Mouse (Mus musculus) left cerebral cortex, adult 8-10 months (tissue): ENCODE measurements around the gene P2ry12. TPM values are rescaled to one million over a fixed set of nuclear protein-coding genes. Genes with fewer than 3 reads are reported as not detected.

Experiments
- DNase-seq, 2 experiments: peaks; one replicate each; pipeline ENCODE4 v3.0.0; 2022; ENCODE audit warnings: low spot score in 2 of 2
- total RNA-seq, 4 experiments: library from RNA; stranded (reverse); gene quantifications; 2 replicates each; pipeline ENCODE4 v1.2.4; 2022

Gene P2ry12
- 10 to 100 TPM; 45.9 to 75.5 (median 56.3) TPM for total RNA-seq

- DNase-seq = no peak
Measured at GRCm38 (mm10) chr3:59262704-59263103, at the start of gene P2ry12. P2ry12 (minus strand) TSS chr3:59262871.

GRCm38 (mm10) chr3:59305518-59305917 lies 42.8 kb upstream of the P2ry12 start:
- no peak for DNase-seq

GRCm38 (mm10) chr3:59304944-59305343 lies 42.3 kb upstream of the P2ry12 start:
- DNase-seq = no peak

GRCm38 (mm10) chr3:59297653-59298052 lies 35.0 kb upstream of the P2ry12 start:
- no peak for DNase-seq

GRCm38 (mm10) chr3:59296563-59297130 lies 34.0 kb upstream of the P2ry12 start:
- no peak for DNase-seq

GRCm38 (mm10) chr3:59295699-59296562 lies 33.3 kb upstream of the P2ry12 start:
- no peak for DNase-seq

- DNase-seq = no peak
Measured at GRCm38 (mm10) chr3:59293437-59294199, 30.9 kb upstream of the P2ry12 start.

- DNase-seq = no peak
Measured at GRCm38 (mm10) chr3:59290551-59290950, 27.9 kb upstream of the P2ry12 start.

GRCm38 (mm10) chr3:59278620-59279019 lies 15.9 kb upstream of the P2ry12 start:
- DNase-seq = no peak

GRCm38 (mm10) chr3:59278254-59278533 lies 15.5 kb upstream of the P2ry12 start:
- no peak for DNase-seq

- no peak for DNase-seq
Measured at GRCm38 (mm10) chr3:59277502-59278253, 15.0 kb upstream of the P2ry12 start.

- no peak for DNase-seq
Measured at GRCm38 (mm10) chr3:59270811-59271210, 8.1 kb upstream of the P2ry12 start.

GRCm38 (mm10) chr3:59263988-59264387 lies 1.3 kb upstream of the P2ry12 start:
- no peak for DNase-seq

GRCm38 (mm10) chr3:59263417-59263816 lies 746 bp upstream of the P2ry12 start:
- DNase-seq = no peak

GRCm38 (mm10) chr3:59261709-59262472 lies 780 bp downstream of the P2ry12 start:
- no peak for DNase-seq

GRCm38 (mm10) chr3:59260745-59261144 lies 1.9 kb downstream of the P2ry12 start:
- no peak for DNase-seq

- DNase-seq = no peak
Measured at GRCm38 (mm10) chr3:59257740-59258664, 4.7 kb downstream of the P2ry12 start.

- no peak for DNase-seq
Measured at GRCm38 (mm10) chr3:59250454-59250853, 12.2 kb downstream of the P2ry12 start.

- DNase-seq = no peak
Measured at GRCm38 (mm10) chr3:59248031-59248430, 14.6 kb downstream of the P2ry12 start.

- DNase-seq = peak; percentile 69 to 79
Measured at GRCm38 (mm10) chr3:59243384-59243783, 19.3 kb downstream of the P2ry12 start.
